Mouse (Mus musculus): ENCODE results near the gene Ivd.
A peak's percentile ranks its signal among the peaks of the same experiment; 100 is the strongest.

Gene Ivd

GRCm38 (mm10) chr2:118910605-118911278, 49.0 kb downstream of the Ivd start:
- no peak for DNase-seq (ENCODE audit: low read depth, low spot score)

- no peak for DNase-seq (ENCODE audit: low read depth, low spot score)
Measured at GRCm38 (mm10) chr2:118912706-118913105, 51.0 kb downstream of the Ivd start.

GRCm38 (mm10) chr2:118913551-118914276, 52.0 kb downstream of the Ivd start:
- DNase-seq (ENCODE audit: low read depth, low spot score), result no peak

GRCm38 (mm10) chr2:118914685-118915084, 52.9 kb downstream of the Ivd start:
- no peak for DNase-seq (ENCODE audit: low read depth, low spot score)

- no peak for DNase-seq (ENCODE audit: low read depth, low spot score)
Measured at GRCm38 (mm10) chr2:118916436-118916835, 54.7 kb downstream of the Ivd start.

- no peak for DNase-seq (ENCODE audit: low read depth, low spot score)
Measured at GRCm38 (mm10) chr2:118918543-118918942, 56.8 kb downstream of the Ivd start.

- DNase-seq (ENCODE audit: low read depth, low spot score), result no peak
Measured at GRCm38 (mm10) chr2:118920428-118920827, 58.7 kb downstream of the Ivd start.

- no peak for DNase-seq (ENCODE audit: low read depth, low spot score)
Measured at GRCm38 (mm10) chr2:118925952-118926351, 64.2 kb downstream of the Ivd start.

GRCm38 (mm10) chr2:118926361-118926997, 64.7 kb downstream of the Ivd start, which contains the start of gene Chst14:
Gene Chst14 (plus strand): TSS chr2:118926496.
- peak; percentile 52 for DNase-seq (ENCODE audit: low read depth, low spot score)

- no peak for DNase-seq (ENCODE audit: low read depth, low spot score)
Measured at GRCm38 (mm10) chr2:118926998-118927739, 65.4 kb downstream of the Ivd start.
